Mouse (Mus musculus) heart, postnatal 0 days (tissue): ENCODE data around the gene Ube2g2.

Experiments used
- CTCF ChIP-seq: IDR thresholded peaks from 2 replicates; pipeline ENCODE4 v1.5.1; 2016; ENCODE audit warnings: antibody characterized with exemption, control low read depth, low read depth
- EP300 ChIP-seq: IDR thresholded peaks from 2 replicates; pipeline ENCODE4 v1.6.1; 2016; ENCODE audit warnings: antibody characterized with exemption, low read depth

- peak; percentile 99 for TF ChIP-seq CTCF
- no peak for TF ChIP-seq EP300
Measured at GRCm38 (mm10) chr10:77627497-77627896, 5.4 kb downstream of the Ube2g2 start.
